Mouse (Mus musculus): Measurements from ENCODE around the gene Spo11. TPM values are rescaled to one million over a fixed set of nuclear protein-coding genes. Genes with fewer than 3 reads are reported as not detected.

The Spo11 gene
- polyA plus RNA-seq (2012; rRNA removed): 0.36 and 0.67 TPM in 2 replicates

DNA sequence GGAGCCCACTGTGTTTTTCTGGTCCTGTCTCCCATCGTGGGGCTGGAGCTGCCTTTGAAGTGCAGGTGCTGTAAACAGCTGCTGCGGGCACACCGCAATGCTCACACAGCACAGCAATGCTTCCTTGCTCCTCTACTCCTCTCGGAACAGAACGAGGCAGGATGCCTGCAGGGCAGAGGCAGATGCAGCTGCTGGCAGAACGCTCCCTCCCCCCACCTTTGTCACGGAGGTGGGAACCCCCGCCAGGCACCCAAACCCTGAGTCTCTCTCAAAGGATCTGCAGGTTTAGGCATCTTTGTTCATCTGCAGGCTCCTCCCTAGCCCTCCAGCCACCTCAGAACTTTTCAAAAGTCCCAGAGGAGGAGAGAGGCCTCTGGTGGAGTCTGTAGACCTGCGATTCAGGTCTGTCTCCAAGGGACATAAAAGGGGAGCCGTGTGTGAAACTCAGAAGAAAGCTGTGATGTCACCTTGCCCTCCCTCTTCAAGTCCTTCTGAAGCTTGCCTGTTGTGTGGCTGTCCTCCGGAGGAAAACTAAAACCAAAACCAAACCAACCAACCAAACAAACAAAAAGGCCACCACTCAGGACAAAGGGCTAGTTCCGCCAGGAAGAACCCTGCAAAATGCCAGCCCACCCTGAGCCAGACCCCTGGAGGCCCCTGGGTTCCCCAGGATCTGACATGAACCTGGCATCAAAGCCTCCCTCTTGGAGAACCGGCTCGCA lies at the start of gene Spo11:
Gene Spo11 (plus strand): TSS at position 292 of the 722 bp plus-strand sequence.
- H3K27ac ChIP-seq (ENCODE audit: insufficient read depth, low read length): no peak within 1 kb of the TSS
- no peaks in the 10 kb centered on the region for H3K4me1 ChIP-seq (ENCODE audit: control insufficient read depth, insufficient read depth, low read length)
- TF ChIP-seq CTCF (IDR thresholded peaks at IDR 0.05; ENCODE audit: extremely low read depth, insufficient read depth, low read length) (no peak), POLR2A (IDR thresholded peaks at IDR 0.05; ENCODE audit: extremely low read depth, insufficient read depth, low read length) (no peak)
- no peak within 1 kb of the TSS for H3K4me3 ChIP-seq (ENCODE audit: insufficient read depth, low read length)

DNA sequence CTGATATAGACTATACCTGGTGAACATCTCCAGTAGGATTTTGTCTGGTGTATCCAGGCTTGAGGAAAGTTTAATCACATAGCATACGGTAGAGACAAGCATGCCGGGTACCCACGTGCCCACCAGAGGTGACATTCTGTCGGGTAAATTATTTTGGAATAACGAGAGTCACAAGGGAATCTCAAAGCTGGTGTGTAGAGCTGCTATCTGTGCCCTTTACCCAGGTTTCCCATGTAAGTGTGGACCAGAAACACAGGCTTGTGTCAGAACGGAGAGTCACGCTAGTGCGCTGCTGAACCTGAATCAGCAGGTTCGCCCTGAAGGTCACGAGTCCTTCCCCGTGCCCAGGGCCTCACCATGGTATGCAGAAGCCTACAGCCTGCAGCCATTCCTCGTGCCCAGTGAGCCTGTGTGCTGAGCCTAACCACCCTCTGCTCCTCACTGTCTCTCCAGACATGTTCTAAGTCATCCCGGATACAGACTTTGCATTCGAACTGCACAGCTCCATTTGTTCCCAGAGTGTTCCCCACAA lies 47.5 kb upstream of the Spo11 start:
- H3K27ac ChIP-seq (ENCODE audit: insufficient read depth, low read length): no peak overlapping the region
- H3K4me1 ChIP-seq (ENCODE audit: control insufficient read depth, insufficient read depth, low read length): no peaks in the 10 kb centered on the region
- H3K4me3 ChIP-seq (ENCODE audit: insufficient read depth, low read length): no peak overlapping the region
- TF ChIP-seq CTCF (IDR thresholded peaks at IDR 0.05; ENCODE audit: extremely low read depth, insufficient read depth, low read length) (no peak), POLR2A (IDR thresholded peaks at IDR 0.05; ENCODE audit: extremely low read depth, insufficient read depth, low read length) (no peak)

DNA sequence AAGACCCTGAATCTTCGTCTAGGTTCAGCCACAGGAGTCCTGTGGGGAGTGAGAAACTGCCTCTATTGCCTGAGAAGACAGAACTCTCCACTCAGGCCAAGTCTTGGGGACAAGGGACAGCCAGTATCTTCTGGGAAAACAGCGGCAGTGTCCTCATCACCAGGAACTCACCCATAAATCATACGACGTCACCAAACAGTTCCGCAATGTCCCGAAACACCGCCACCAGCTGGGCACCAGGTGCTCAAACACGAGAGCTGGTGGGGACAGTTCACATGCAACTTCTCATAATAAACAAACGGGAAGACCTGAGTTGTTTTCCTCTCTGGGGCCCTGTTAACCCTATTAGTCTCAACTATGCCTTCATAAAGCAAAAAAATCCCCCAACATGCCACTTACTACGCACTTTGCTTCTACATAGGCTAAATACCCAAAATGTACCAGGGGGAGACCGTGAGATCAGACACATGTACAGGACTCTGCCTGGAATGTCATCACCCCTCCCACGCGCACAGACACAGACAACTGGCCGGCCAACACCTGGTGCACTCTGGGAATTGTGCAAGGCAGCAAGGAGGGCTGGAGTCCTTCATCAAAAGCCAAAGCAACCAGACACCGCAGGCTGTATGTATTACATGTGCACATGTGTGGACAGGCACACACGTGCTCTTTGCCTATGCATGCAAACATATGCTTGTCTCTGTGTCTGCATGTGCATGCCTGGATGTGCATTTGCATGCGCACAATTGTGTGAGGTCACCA lies 46.2 kb upstream of the Spo11 start:
- TF ChIP-seq POLR2A (IDR thresholded peaks at IDR 0.05; ENCODE audit: extremely low read depth, insufficient read depth, low read length): no peak
- no peak for TF ChIP-seq CTCF (IDR thresholded peaks at IDR 0.05; ENCODE audit: extremely low read depth, insufficient read depth, low read length)
- H3K4me3 ChIP-seq (ENCODE audit: insufficient read depth, low read length): no peak overlapping the region

DNA sequence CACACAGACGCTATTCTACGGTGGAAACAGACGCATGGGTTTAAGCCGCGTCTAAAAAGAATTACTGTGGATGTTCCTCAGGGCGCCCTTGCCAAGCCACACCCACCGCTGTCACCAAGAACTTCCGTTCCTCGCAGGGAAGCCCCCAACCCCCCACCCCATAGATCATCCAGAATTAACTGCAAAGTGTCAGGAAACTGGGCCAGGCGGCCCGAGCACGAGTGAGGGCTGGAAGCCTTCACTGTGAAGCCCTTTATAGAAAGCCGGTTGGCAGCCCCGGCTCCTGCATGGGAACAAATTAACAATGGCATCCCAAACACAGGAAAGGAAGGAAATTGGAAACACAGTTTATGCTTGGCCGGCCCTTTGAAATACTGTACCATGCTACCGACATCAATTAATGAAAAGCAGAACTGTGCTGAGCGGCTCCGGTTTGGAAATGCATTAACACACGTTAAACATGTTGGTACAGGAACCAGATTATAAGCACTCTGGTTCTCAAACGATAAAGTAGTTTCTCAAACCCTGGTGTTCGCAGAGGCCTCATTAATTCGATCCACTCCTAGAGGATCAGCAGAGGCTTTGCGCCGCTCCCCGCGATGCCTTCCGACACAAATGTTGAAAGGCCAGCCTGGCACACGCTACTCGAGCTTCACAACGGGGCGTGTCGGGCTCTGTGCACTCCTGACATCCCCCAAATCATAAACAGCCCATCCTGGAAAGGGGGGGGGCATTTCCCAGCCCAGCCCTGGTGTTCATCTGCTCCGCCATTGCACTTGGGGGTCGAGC lies 43.7 kb upstream of the Spo11 start:
- Histone ChIP-seq H3K4me1 (ENCODE audit: control insufficient read depth, insufficient read depth, low read length) (no peaks in the 10 kb centered on the region), H3K27ac (ENCODE audit: insufficient read depth, low read length) (no peak overlapping the region), H3K4me3 (ENCODE audit: insufficient read depth, low read length) (no peak overlapping the region)
- no peak for TF ChIP-seq POLR2A (IDR thresholded peaks at IDR 0.05; ENCODE audit: extremely low read depth, insufficient read depth, low read length)
- TF ChIP-seq CTCF (IDR thresholded peaks at IDR 0.05; ENCODE audit: extremely low read depth, insufficient read depth, low read length): no peak

More for the DNA sequence above, 46.2 kb upstream of the Spo11 start:
- no peak overlapping the region for H3K27ac ChIP-seq (ENCODE audit: insufficient read depth, low read length)
- no peaks in the 10 kb centered on the region for H3K4me1 ChIP-seq (ENCODE audit: control insufficient read depth, insufficient read depth, low read length)

DNA sequence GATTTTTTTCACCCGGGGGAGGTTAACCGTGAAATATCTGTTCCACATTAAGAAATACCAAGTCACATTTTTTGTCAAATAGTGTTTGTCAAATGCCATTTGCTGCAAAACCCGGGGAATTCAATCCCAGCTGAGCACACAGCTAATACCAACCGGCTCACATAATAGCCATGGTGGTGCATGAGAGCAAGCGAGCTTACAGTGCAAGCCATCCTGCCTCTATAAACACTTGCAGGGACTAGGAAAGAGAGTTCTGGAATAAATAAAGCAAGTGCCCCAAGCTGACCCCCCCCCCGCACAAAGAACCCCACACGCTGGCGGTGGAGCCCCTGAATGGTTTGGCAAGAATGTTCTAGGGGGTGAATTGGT lies 43.1 kb upstream of the Spo11 start:
- no peak overlapping the region for H3K27ac ChIP-seq (ENCODE audit: insufficient read depth, low read length)
- TF ChIP-seq POLR2A (IDR thresholded peaks at IDR 0.05; ENCODE audit: extremely low read depth, insufficient read depth, low read length) (no peak), CTCF (IDR thresholded peaks at IDR 0.05; ENCODE audit: extremely low read depth, insufficient read depth, low read length) (no peak)
- H3K4me1 ChIP-seq (ENCODE audit: control insufficient read depth, insufficient read depth, low read length): no peaks in the 10 kb centered on the region
- H3K4me3 ChIP-seq (ENCODE audit: insufficient read depth, low read length): no peak overlapping the region

GRCm38 (mm10) chr2:172934891-172935740 lies 42.4 kb upstream of the Spo11 start:
- H3K4me1 ChIP-seq (ENCODE audit: control insufficient read depth, insufficient read depth, low read length): no peaks in the 10 kb centered on the region
- no peak overlapping the region for H3K4me3 ChIP-seq (ENCODE audit: insufficient read depth, low read length)
- H3K27ac ChIP-seq (ENCODE audit: insufficient read depth, low read length): no peak overlapping the region
- TF ChIP-seq CTCF (IDR thresholded peaks at IDR 0.05; ENCODE audit: extremely low read depth, insufficient read depth, low read length) (no peak), POLR2A (IDR thresholded peaks at IDR 0.05; ENCODE audit: extremely low read depth, insufficient read depth, low read length) (no peak)

- H3K4me3 ChIP-seq (ENCODE audit: insufficient read depth, low read length): no peak overlapping the region
- H3K27ac ChIP-seq (ENCODE audit: insufficient read depth, low read length): no peak overlapping the region
- H3K4me1 ChIP-seq (ENCODE audit: control insufficient read depth, insufficient read depth, low read length): no peaks in the 10 kb centered on the region
- no peak for TF ChIP-seq CTCF (IDR thresholded peaks at IDR 0.05; ENCODE audit: extremely low read depth, insufficient read depth, low read length)
- TF ChIP-seq POLR2A (IDR thresholded peaks at IDR 0.05; ENCODE audit: extremely low read depth, insufficient read depth, low read length): no peak
Measured at GRCm38 (mm10) chr2:172935776-172936562, 41.5 kb upstream of the Spo11 start.

GRCm38 (mm10) chr2:172936844-172937243 lies 40.7 kb upstream of the Spo11 start:
- Histone ChIP-seq H3K4me3 (ENCODE audit: insufficient read depth, low read length) (no peak overlapping the region), H3K4me1 (ENCODE audit: control insufficient read depth, insufficient read depth, low read length) (no peaks in the 10 kb centered on the region), H3K27ac (ENCODE audit: insufficient read depth, low read length) (no peak overlapping the region)
- TF ChIP-seq POLR2A (IDR thresholded peaks at IDR 0.05; ENCODE audit: extremely low read depth, insufficient read depth, low read length) (no peak), CTCF (IDR thresholded peaks at IDR 0.05; ENCODE audit: extremely low read depth, insufficient read depth, low read length) (no peak)

All from cortical plate, adult 2 months (tissue).